23 mouse cellular contexts compared by ENCODE assay signal in the genomic region with DNA sequence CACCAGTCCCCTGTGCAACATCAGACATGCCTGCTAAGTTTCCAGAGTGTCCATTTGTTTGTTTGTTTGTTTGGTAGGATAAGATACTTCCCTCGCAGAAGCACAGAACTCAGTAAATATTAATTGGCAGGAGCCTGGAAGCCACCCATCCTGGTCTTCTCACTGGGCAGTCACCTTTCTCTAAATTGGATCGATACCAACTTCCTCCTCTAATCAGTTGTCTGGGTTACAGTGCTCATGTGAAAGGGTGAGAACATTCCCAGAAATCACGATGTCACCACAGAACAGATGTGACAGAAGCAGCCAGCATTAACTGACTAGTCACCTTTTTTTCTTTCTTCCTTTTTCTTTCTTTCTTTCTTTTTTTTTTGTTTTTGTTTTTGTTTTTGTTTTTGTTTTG. TPM values are rescaled to one million over a fixed set of nuclear protein-coding genes. Genes with fewer than 3 reads are reported as not detected.
DNase-seq lines count a peak whose midpoint lies in the region; ATAC-seq lines count a peak whose summit lies in the region.
"Had no signal": no experiment of that assay in that cellular context is flagged by ENCODE, and none has a peak within 500 bp of the region (broad histone marks: within the 10 kb centered on the region; RNA-seq: fewer than 3 reads in every experiment).

No protein-coding gene starts in this region.

- H3K4me3 ChIP-seq in heart, embryonic 13.5 days, result no peak overlapping the region
- no peak overlapping the region for H3K4me3 ChIP-seq in liver, embryonic 16.5 days (ENCODE audit: low read depth, low read length)
- H3K4me3 ChIP-seq in liver, embryonic 12.5 days, result no peak overlapping the region
- H3K4me3 ChIP-seq in heart, embryonic 15.5 days, result no peak overlapping the region
- H3K4me3 ChIP-seq: forebrain, embryonic 15.5 days; hindbrain, embryonic 13.5 days; limb, embryonic 12.5 days; midbrain, embryonic 15.5 days; myocyte had no signal

- WGBS in heart, embryonic 13.5 days, result 39% methylated on average over 3 of the region's 3 CpGs
- WGBS in liver, embryonic 16.5 days (ENCODE audit: insufficient replicate concordance), result 38% methylated on average over 3 of the region's 3 CpGs
- WGBS in liver, embryonic 12.5 days (ENCODE audit: insufficient replicate concordance), result 35% methylated on average over 3 of the region's 3 CpGs
- 41% methylated on average over 3 of the region's 3 CpGs for WGBS in heart, embryonic 15.5 days

- no peak for ATAC-seq in heart, embryonic 13.5 days (ENCODE audit: extremely low read depth, insufficient number of reproducible peaks, low FRiP score, low TSS enrichment)
- no peak for ATAC-seq in liver, embryonic 16.5 days (ENCODE audit: low read depth)
- ATAC-seq in liver, embryonic 12.5 days, result no peak
- no peak for ATAC-seq in heart, embryonic 15.5 days (replicated peaks; ENCODE audit: insufficient number of reproducible peaks, insufficient read depth, low FRiP score, low read depth)
- ATAC-seq: forebrain, embryonic 15.5 days; midbrain, embryonic 15.5 days; Patski had no signal

- no peaks in the 10 kb centered on the region for H3K9me3 ChIP-seq in heart, embryonic 13.5 days
- no peaks in the 10 kb centered on the region for H3K9me3 ChIP-seq in liver, embryonic 16.5 days (replicated peaks; ENCODE audit: control insufficient read depth, low read length)
- no peaks in the 10 kb centered on the region for H3K9me3 ChIP-seq in liver, embryonic 12.5 days (replicated peaks)
- no peaks in the 10 kb centered on the region for H3K9me3 ChIP-seq in heart, embryonic 15.5 days (replicated peaks)
- H3K9me3 ChIP-seq: forebrain, embryonic 15.5 days; hindbrain, embryonic 13.5 days; limb, embryonic 12.5 days; midbrain, embryonic 15.5 days had no signal

- H3K4me1 ChIP-seq in heart, embryonic 13.5 days, result peaks cover 32% of the 10 kb centered on the region
- H3K4me1 ChIP-seq in liver, embryonic 16.5 days (ENCODE audit: control insufficient read depth, low read depth, low read length), result peaks cover 12% of the 10 kb centered on the region
- H3K4me1 ChIP-seq in liver, embryonic 12.5 days, result peaks cover 32% of the 10 kb centered on the region
- H3K4me1 ChIP-seq in heart, embryonic 15.5 days (replicated peaks), result peaks cover 15% of the 10 kb centered on the region
- H3K4me1 ChIP-seq: forebrain, embryonic 15.5 days; hindbrain, embryonic 13.5 days; limb, embryonic 12.5 days; midbrain, embryonic 15.5 days had no signal

- no peaks in the 10 kb centered on the region for H3K27me3 ChIP-seq in heart, embryonic 13.5 days (replicated peaks)
- no peaks in the 10 kb centered on the region for H3K27me3 ChIP-seq in liver, embryonic 16.5 days (ENCODE audit: control insufficient read depth, insufficient read depth, low read depth, low read length)
- 0 out of 2 replicates have a peak, but pooled peaks cover 7% of the 10 kb centered on the region for H3K27me3 ChIP-seq in liver, embryonic 12.5 days (replicated peaks)
- H3K27me3 ChIP-seq in heart, embryonic 15.5 days, result no peaks in the 10 kb centered on the region
- H3K27me3 ChIP-seq: forebrain, embryonic 15.5 days; hindbrain, embryonic 13.5 days; midbrain, embryonic 15.5 days; Patski had no signal

- peak overlapping the region; percentile 81 for H3K27ac ChIP-seq in heart, embryonic 13.5 days (replicated peaks)
- H3K27ac ChIP-seq in liver, embryonic 16.5 days (ENCODE audit: low read length), result peak overlapping the region; percentile 31
- H3K27ac ChIP-seq in liver, embryonic 12.5 days, result no peak overlapping the region; the same call in 1 of the 2 replicates
- H3K27ac ChIP-seq in heart, embryonic 15.5 days, result peak overlapping the region; percentile 64
- H3K27ac ChIP-seq: forebrain, embryonic 15.5 days; hindbrain, embryonic 13.5 days; limb, embryonic 12.5 days; midbrain, embryonic 15.5 days had no signal

- intact Hi-C loops in heart, postnatal 36 days (cut with DNase I), result no loop called here

- DNase-seq in heart, postnatal 36 days, result no peak
- peak; percentile 69 for DNase-seq in adipocyte (ENCODE audit: low spot score)
- DNase-seq in gastrocnemius, postnatal 25 days, result no peak
- DNase-seq: cerebellum, adult 11-12 months; embryo, embryonic 11 days; thymus, postnatal 4 days had no signal

- H3K4me2 ChIP-seq in heart, embryonic 13.5 days, result no peak overlapping the region
- H3K4me2 ChIP-seq in liver, embryonic 16.5 days (ENCODE audit: low read depth, low read length), result no peak overlapping the region
- H3K4me2 ChIP-seq in liver, embryonic 12.5 days, result no peak overlapping the region
- H3K4me2 ChIP-seq in heart, embryonic 15.5 days, result no peak overlapping the region
- H3K4me2 ChIP-seq: forebrain, embryonic 15.5 days had no signal

- no peak overlapping the region for H3K9ac ChIP-seq in heart, embryonic 13.5 days
- no peak overlapping the region for H3K9ac ChIP-seq in liver, embryonic 16.5 days (ENCODE audit: low read depth, low read length)
- H3K9ac ChIP-seq in liver, embryonic 12.5 days, result no peak overlapping the region
- H3K9ac ChIP-seq in heart, embryonic 15.5 days, result no peak overlapping the region
- H3K9ac ChIP-seq: forebrain, embryonic 15.5 days; hindbrain, embryonic 13.5 days; limb, embryonic 12.5 days; midbrain, embryonic 15.5 days had no signal

- no peaks in the 10 kb centered on the region for H3K36me3 ChIP-seq in heart, embryonic 13.5 days
- H3K36me3 ChIP-seq in liver, embryonic 16.5 days (ENCODE audit: control insufficient read depth, insufficient read depth), result no peaks in the 10 kb centered on the region
- no peaks in the 10 kb centered on the region for H3K36me3 ChIP-seq in liver, embryonic 12.5 days
- no peaks in the 10 kb centered on the region for H3K36me3 ChIP-seq in heart, embryonic 15.5 days
- H3K36me3 ChIP-seq: forebrain, embryonic 15.5 days; hindbrain, embryonic 13.5 days; midbrain, embryonic 15.5 days had no signal

RNA-seq across cellular contexts. Expression of a gene that starts 3.7 kb away (rescaled TPM):
- 20.2 TPM in 2 replicates for polyA plus RNA-seq in heart, embryonic 13.5 days (2015; fragmentation: Nextera tagmentation; extraction: Ambion mirVana)
- total RNA-seq in heart, postnatal 36 days (2021), result 1 to 10 TPM; 3.5 to 4.0 TPM
- polyA plus RNA-seq in liver, embryonic 16.5 days (2015; fragmentation: Nextera tagmentation; extraction: Ambion mirVana), result 13.4 and 15.6 TPM in 2 replicates
- 10.3 and 11.2 TPM in 2 replicates for polyA plus RNA-seq in liver, embryonic 12.5 days (2016; fragmentation: Nextera tagmentation; extraction: Ambion mirVana)
- 14.1 and 16.3 TPM in 2 replicates for polyA plus RNA-seq in heart, embryonic 15.5 days (2015; fragmentation: Nextera tagmentation; extraction: Ambion mirVana)
- under 1 TPM; 0.20 to 0.62 TPM for total RNA-seq in gastrocnemius, postnatal 25 days (2021)
- total RNA-seq: megakaryocyte-erythroid progenitor cell, adult 5-6 weeks had no signal

RNA-seq across cellular contexts. Expression of a gene that starts 4.3 kb away (rescaled TPM):
- not detected in 2 replicates for polyA plus RNA-seq in heart, embryonic 13.5 days (2015; fragmentation: Nextera tagmentation; extraction: Ambion mirVana)
- total RNA-seq in heart, postnatal 36 days (2021), result under 1 TPM in 1 of 2 experiments, not detected in 1; 0.08 TPM
- 0.12 and 0.20 TPM in 2 replicates for polyA plus RNA-seq in liver, embryonic 16.5 days (2015; fragmentation: Nextera tagmentation; extraction: Ambion mirVana)
- polyA plus RNA-seq in liver, embryonic 12.5 days (2016; fragmentation: Nextera tagmentation; extraction: Ambion mirVana), result 0.22 and 0.30 TPM in 2 replicates
- 0.03 and 0.05 TPM in 2 replicates for polyA plus RNA-seq in heart, embryonic 15.5 days (2015; fragmentation: Nextera tagmentation; extraction: Ambion mirVana)
- under 1 TPM; 0.05 to 0.08 TPM for total RNA-seq in gastrocnemius, postnatal 25 days (2021)
- polyA plus RNA-seq: forebrain, embryonic 15.5 days; hindbrain, embryonic 13.5 days; limb, embryonic 12.5 days; midbrain, embryonic 15.5 days; neural tube, embryonic 14.5 days had no signal

RNA-seq across cellular contexts. Expression of a gene that starts 4.3 kb away (rescaled TPM):
- not detected in 2 replicates for polyA plus RNA-seq in heart, embryonic 13.5 days (2015; fragmentation: Nextera tagmentation; extraction: Ambion mirVana)
- under 1 TPM in 1 of 2 experiments, not detected in 1; 0.11 TPM for total RNA-seq in heart, postnatal 36 days (2021)
- polyA plus RNA-seq in liver, embryonic 16.5 days (2015; fragmentation: Nextera tagmentation; extraction: Ambion mirVana), result 0.14 and 0.25 TPM in 2 replicates
- polyA plus RNA-seq in liver, embryonic 12.5 days (2016; fragmentation: Nextera tagmentation; extraction: Ambion mirVana), result 0.11 and 0.18 TPM in 2 replicates
- 0.10 TPM in 1 of 2 replicates, not detected in the other for polyA plus RNA-seq in heart, embryonic 15.5 days (2015; fragmentation: Nextera tagmentation; extraction: Ambion mirVana)
- not detected for total RNA-seq in gastrocnemius, postnatal 25 days (2021)
- total RNA-seq: layer of hippocampus, adult 18-20 months; megakaryocyte-erythroid progenitor cell, adult 5-6 weeks had no signal
- polyA plus RNA-seq: embryonic facial prominence, embryonic 14.5 days; forebrain, embryonic 15.5 days; hindbrain, embryonic 13.5 days; intestine, embryonic 14.5 days; lung, embryonic 14.5 days; midbrain, embryonic 15.5 days had no signal

RNA-seq across cellular contexts. Expression of a gene that starts 15.9 kb away (rescaled TPM):
- 1.6 and 2.0 TPM in 2 replicates for polyA plus RNA-seq in heart, embryonic 13.5 days (2015; fragmentation: Nextera tagmentation; extraction: Ambion mirVana)
- total RNA-seq in heart, postnatal 36 days (2021), result 1 to 10 TPM; 6.8 to 7.8 TPM
- 0.69 and 0.70 TPM in 2 replicates for polyA plus RNA-seq in liver, embryonic 16.5 days (2015; fragmentation: Nextera tagmentation; extraction: Ambion mirVana)
- polyA plus RNA-seq in liver, embryonic 12.5 days (2016; fragmentation: Nextera tagmentation; extraction: Ambion mirVana), result 1.3 and 1.4 TPM in 2 replicates
- 1.6 TPM in 2 replicates for polyA plus RNA-seq in heart, embryonic 15.5 days (2015; fragmentation: Nextera tagmentation; extraction: Ambion mirVana)
- 1 to 10 TPM; 4.8 to 5.3 TPM for total RNA-seq in gastrocnemius, postnatal 25 days (2021)

RNA-seq across cellular contexts. Expression of a gene that starts 20.9 kb away (rescaled TPM):
- polyA plus RNA-seq in heart, embryonic 13.5 days (2015; fragmentation: Nextera tagmentation; extraction: Ambion mirVana), result 0.15 and 0.23 TPM in 2 replicates
- under 1 TPM in 1 of 2 experiments, not detected in 1; 0.36 TPM for total RNA-seq in heart, postnatal 36 days (2021)
- not detected in 2 replicates for polyA plus RNA-seq in liver, embryonic 16.5 days (2015; fragmentation: Nextera tagmentation; extraction: Ambion mirVana)
- not detected in 2 replicates for polyA plus RNA-seq in liver, embryonic 12.5 days (2016; fragmentation: Nextera tagmentation; extraction: Ambion mirVana)
- 0.11 TPM in 1 of 2 replicates, not detected in the other for polyA plus RNA-seq in heart, embryonic 15.5 days (2015; fragmentation: Nextera tagmentation; extraction: Ambion mirVana)
- total RNA-seq in gastrocnemius, postnatal 25 days (2021), result under 1 TPM; 0.31 to 0.40 TPM
- polyA plus RNA-seq: kidney, postnatal 0 days; limb, embryonic 12.5 days; lung, embryonic 14.5 days; neural tube, embryonic 14.5 days; Patski had no signal
